Mouse (Mus musculus) regulatory T cell (primary cell): ENCODE measurements at regions not wholly inside any gene's neighbourhood (a gene's known extent, or its start where the extent isn't known, plus 50 kb on each side); places are given as distances from the start of the nearest gene placed in this dataset.
"Not testable (repeated sequence)": the region's sequence is repeated elsewhere in the genome, so short reads cannot be mapped to it uniquely, and the experiment has no call there.

ENCODE experiments used
- in situ Hi-C: fragments of 300-600 bp; cut with MboI, MseI; formaldehyde crosslinking; loops from one replicate; pipeline ENCODE4 v1.15.1; 2025; ENCODE audit warnings: high pct_unique_total_duplicates

DNA sequence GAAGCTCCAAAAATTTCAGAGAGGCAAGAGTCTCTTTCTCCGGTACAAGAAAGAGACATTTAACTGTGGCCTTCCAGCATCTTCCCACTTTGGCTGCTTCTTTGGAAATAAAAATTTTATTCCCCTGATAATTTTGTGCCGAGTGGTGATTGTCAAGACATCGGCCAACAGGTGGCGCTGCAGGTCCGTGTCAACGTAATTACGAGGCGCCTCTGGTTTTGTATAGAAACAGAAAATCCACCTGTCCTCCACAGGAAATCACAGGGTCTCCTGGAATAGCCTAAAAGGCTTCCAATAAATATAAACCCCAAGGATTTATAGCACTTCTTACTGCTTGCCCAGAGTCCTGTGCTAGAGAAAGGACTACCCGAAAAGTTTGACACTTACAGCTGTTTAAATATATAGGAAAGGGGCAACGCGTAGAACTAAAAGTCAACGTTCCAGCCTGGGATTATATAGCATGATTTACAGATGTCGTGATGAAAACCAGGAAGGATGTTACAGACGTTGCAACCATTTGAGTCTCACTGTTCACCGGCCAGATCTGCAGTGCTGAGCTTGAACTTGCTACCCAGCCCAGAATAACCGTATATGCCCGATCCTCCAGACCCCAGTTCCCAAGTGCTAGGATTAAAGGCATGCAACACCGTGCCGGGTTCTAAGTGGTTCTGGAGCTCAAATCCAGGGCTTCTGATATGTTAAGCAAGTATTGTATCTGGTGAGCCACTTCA lies 251.3 kb upstream of the Tgfbr2 start:
- in situ Hi-C loops = no loop called here

DNA sequence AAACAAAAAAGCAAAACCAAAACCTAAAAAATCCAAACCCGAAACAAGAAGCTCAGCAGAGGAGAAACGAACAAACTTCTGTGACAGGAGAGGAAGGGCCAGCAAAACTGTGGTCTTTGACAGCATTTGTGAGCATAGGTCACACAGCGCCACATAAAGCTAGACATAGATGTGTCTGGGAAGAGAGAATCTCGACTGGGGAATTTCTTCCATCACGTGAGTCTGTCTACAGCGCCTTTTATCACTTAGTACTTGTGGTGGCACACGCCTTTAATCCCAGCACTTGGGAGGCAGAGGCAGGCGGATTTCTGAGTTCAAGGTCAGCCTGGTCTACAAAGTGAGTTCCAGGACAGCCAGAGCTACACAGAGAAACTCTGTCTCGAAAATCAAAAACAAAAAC lies 250.2 kb upstream of the Tgfbr2 start:
- in situ Hi-C loops = not testable (repeated sequence)

DNA sequence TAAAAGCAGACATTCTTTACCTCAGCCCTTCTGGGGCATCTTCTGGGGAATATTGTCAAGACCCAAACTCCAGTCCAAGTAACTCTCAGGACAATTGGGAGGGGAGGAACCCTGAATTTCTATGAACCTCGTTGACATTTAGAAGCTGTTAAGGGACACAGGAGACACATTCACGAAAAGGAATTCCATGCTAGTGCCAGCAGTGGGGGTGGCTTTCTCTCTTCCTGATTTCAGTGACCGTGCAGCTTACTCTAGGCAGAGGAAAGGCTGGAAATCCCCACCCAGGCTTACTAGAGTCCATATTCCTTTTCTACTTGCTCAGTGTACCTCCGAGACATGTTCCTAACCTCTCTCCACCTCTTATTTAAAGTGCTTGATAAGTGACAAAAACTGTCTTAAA lies 239.9 kb upstream of the Tgfbr2 start:
- in situ Hi-C loops = no loop called here

DNA sequence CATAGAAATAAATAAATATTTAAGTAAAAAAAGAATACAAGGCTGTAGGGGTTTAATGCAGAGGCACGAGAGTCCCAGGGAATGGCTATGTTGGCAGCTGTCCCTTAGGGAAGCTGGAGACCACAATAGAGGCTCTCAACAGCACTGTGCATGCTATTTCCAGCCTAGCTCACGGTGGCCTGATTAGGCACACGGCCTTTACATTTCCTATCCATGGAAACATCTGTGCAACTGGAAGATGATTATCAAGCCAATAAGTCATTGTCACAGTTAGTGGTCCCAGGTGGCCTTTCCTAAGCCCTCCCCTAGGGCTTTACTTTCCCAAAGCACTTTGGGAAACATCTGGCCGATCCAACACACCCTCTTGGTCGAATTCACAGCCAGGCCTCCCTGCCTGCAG lies 235.9 kb upstream of the Tgfbr2 start:
- in situ Hi-C loops = no loop called here

DNA sequence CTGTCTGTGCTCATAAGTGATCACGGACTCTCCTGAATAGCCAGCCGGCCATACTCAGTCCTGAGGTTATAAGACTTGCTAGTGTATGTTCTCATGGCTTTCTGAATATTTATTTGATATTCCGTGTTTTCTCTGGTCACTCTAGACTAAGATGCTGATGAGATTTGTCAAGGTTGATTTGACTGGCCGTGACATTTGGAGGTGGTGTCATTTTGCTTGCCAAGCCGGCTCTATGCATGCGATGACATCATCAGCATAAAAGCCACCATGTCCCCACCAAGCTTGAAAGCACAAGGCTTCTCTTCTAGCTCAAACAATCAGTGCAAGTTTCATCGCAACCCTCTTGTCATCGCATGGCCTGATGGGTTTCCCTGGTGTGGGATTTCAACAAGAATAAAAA lies 235.3 kb upstream of the Tgfbr2 start:
- in situ Hi-C loops = no loop called here

DNA sequence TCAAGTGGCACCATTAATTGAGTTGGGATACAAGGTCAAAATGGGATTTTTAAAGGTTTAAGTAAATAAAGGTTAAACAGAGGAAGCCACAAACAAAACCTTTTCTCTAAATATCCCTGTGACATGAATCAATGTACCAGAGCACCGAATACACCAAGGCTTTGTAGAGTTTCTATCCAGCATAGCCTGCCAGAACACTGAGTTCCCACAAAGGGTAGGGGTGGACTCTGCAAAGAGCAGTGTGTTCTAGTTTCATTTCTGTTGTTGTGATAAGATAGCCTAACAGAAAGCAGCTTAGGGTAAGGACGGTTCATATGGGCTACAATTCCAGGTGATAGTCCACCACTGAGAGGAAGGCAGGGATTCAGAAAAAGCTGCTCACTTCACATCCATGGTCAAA lies 233.0 kb upstream of the Tgfbr2 start:
- in situ Hi-C loops = no loop called here

DNA sequence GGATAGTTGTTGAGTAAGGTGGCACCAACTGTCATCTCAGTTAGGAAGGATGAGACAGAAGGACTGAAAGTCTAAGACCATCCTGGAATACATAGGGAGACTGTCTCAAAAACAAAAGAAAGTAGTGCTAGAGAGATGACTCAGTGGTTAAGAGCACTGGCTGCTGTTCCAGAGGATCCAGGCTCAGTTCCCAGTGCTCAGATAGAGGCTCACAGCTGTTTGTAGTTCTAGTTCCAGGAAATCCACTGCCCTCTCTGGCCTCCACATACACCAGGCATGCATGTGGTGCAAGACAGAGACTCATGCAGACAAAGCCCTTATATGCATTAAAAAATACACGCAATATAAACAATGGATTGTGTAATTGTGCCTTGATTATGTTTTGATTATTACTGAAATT lies 229.9 kb upstream of the Tgfbr2 start:
- in situ Hi-C loops = no loop called here

DNA sequence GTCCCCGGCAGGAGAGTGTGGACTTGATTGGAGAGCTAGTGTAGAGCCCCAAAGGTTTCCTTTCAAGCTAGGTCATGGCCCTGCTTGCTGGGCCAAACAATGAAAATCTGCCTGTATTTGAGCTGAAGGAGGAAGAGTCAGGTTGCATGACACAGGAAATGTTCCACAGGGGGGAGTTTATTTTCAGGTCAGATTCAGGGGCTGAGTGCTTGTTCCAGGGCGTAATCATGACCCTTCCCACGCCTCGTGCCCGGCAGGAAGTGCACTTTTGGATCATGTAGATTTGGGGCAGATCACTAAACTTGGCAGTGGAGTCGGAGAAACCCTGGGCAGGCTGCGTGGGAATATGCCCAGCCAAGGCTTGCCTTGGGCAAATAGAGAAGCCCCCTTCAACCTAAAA lies 226.7 kb upstream of the Tgfbr2 start:
- in situ Hi-C loops = no loop called here

DNA sequence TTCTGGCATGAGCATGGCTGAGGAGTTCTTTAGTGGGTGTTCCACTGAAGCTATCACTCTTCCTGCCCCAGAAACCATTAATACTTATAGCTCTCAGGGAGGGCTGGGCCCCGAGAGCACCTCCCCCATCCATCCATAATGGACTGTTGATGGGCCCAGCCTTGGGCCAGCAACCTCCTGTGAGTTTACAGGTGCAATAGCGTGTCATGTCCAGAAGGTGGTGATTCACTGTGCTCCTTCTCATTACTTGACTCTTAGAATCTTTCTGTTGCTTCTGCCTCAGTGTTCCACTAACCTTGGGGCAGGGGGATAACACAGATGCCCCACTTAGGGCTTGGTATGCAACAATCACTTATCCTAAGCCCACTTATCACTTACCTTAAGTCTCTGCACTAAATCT lies 225.1 kb upstream of the Tgfbr2 start:
- in situ Hi-C loops = no loop called here

DNA sequence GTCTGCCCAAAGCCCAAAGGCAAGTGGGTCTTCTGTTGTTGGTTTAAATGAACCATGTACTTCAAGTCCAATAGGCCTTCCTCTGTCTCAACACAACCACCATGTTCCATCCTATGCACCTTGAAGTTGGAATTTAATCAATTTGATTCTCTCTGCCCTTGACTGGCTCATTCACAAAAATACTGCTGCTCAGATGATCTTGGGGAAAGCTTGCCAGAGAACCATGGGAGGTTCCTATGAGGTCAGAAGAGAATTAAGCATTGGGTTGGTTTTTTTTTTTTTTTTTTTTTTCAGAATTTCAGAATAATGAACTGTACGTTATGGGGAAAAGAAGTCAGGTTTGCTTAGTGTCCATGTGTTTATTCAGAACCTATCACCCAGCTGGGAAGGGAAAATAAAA lies 224.1 kb upstream of the Tgfbr2 start:
- in situ Hi-C loops = no loop called here

DNA sequence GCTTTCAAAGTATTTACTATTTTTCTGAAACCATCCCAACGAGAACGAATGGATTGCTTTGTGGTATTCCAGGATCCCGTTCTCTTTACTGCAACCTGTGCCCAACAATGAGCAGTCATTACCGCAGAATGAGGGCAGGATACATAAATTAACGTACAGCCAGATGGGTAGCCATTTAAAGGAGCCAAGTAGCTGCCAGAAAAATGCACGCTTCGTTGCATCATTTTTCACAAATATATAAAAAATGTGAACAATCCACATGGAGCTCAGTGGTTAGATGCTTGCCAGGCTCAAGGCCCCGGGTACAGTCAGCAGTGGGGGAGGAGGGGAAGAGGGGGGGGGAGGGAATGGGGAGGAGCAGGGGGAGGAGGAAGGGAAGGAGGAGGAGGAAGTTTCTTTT lies 217.1 kb upstream of the Tgfbr2 start:
- in situ Hi-C loops = no loop called here

DNA sequence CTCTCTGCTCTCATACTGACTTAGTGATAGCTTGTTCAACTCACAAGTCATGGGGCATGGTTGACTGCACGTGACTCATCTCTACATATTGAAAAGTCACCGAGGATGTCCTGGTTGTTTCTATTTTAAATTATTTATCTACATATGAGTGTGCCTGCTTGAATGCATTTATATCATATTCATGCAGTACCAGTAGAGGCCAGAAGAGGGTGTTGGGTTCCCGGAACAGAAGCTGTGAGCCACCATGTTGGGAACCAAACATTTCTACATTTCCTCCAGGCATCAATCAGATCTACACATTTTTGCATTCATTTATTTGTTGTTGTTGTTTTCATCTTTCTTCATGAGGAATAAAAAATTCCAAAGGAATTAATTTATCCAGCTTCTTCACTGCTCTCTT lies 214.6 kb upstream of the Tgfbr2 start:
- in situ Hi-C loops = no loop called here

DNA sequence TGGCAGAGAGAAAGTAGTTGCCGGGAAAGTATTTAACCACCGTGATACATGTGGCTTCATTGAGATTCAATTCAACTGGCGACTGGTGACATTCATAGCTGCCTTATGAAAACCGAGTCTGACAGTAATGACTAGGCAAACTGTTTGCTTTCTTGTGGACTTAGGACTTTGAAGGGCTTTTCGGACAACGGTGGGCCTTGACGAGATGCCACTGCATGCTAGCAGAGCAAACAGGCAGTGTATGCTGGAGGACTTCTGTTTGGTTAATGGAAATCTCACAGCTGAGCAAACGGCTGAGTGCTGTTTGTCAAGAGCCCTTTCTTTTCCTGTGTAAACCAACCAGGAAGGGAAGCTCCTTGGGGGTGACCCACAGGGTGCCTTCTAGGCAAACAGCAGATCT lies 213.7 kb upstream of the Tgfbr2 start:
- in situ Hi-C loops = no loop called here

DNA sequence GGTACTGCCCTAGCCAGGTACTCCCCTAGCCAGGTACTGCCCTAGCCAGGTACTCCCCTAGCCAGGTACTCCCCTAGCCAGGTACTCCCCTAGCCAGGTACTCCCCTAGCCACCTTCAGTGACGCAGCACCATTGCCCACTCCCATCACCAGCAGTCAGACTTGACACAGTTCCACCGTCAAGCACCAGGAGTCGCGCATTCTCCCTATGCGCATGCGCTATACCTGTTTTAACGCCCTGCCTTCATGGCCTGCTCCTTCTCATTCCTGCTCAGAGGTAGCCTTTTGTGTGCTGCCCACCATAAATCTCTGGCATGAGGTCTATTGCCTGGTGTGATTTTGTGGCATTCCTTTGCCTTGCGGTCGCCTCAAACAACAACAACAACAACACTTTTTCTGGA lies 212.9 kb upstream of the Tgfbr2 start:
- in situ Hi-C loops = no loop called here

DNA sequence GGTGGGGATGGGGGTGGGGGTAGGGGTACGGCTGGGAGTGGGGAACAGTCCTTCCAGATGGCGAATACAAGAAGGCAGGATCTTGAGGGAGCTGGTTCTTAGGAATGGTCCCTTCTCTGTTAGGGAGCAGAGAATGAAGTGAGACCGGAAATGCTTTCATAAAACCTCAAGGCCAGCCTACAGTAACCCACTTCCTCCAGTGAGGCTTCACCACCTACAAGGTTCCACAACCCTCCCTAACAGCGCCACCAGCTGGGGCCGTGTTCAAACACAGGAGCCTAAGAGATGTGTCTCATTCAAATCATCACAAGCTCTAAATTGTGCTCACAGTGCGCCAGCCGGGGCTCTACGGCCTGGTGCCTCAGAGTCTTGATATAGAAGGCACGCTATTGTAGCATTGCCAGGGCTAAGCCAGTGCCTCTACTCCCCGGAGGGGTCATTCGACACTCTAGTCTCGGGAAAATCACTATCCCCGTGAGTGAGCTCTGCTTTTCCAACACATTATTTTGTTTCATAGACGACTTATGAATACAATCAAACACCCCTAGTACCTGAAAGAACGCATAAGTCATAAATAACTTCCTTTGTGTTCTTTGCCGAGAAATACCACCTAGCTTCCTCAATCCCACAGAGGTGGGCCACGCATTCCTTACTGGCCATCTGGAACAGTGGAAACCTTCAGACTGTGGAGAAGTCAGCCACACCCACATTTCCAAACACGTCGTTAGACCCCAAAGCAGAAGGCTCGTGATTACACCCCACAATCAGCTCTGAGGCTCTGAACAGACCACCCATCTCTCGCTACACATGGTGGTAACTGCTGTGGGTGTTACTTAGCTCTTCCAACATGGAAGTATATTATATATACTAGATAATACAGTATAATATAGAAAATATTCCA lies 209.3 kb upstream of the Tgfbr2 start:
- in situ Hi-C loops = no loop called here

DNA sequence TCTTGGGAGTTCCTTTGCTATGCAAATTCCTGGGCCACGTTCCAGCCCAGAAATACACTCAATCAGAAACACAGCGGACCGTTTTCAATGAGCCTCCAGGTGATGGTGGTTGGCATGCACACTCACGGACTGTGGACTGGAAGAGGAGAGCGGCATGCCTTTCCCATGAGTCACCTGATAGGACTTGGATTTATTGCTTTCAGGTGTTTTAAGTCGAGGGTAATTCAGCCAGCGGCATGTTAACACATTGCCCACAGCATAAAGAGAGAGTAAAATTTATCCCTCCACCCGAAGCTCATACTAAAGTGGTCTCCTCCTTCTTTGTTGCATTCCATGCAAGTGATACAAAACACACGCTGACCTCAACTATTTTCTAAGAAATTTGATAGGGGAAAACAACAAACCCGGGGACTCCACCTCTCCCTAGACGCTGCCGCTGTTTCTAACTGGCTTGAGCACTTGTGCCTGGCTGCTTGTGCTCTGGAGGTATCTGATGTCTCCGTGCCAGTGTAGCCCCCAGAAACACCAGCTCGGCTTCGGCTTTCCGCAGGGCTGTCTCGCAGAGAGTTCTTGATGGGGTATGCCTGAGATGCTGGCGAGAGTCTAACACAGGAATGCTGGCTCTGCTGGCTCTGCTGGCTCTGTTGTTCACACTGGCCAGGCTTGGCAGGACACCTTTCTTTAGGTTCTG lies 208.4 kb upstream of the Tgfbr2 start:
- in situ Hi-C loops = no loop called here

DNA sequence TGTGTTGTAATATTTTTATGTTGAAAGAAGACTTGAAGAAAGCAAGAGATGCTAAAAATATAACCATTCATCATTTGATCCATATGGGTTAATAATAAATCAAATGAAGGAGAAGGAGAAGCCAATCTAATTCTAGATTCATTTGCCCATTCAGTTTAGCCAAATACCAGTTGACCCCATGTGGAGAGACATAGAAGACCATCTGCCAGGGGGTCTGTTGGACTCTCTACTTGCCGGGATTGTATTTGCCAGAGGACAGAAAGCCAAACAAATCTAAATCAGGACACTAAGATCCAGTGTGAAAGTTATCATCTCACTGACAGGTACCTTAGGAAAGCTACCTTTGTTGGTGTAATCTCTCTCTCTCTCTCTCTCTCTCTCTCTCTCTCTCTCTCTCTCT lies 202.5 kb upstream of the Tgfbr2 start:
- in situ Hi-C loops = no loop called here

DNA sequence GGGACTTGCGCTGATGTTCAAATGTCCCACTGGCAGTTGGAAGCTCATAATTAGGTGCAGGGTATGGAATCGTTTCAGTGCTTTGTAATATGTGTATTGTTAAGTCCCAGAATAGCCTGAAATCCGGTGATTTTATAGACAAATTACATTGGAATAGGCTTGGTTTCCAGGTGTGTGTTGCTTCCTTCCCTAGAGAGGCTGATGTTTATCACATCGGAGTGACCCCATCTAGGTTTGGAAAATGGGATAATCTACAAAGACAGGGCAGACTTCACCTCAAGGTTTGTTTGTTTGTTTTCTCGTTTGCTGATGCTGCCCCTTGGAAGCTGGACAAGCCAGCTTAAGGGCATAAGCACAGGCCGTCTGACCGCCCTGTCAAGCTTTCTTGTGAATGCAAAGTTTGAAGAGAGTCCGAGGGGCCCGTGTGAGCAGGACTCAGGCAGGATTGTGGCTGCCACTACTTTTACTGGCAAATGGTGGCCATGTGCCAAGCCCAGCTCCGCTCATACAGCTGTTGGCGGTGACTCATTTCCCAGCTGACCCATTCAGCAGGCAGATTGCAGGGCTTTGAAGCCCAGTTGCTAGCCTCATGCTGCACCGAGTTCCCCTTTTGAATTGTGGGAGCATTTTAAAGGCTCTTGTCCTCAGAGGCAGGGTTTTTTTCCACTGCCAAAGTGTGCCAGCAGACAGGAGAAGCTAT lies 200.6 kb upstream of the Tgfbr2 start:
- in situ Hi-C loops = no loop called here

DNA sequence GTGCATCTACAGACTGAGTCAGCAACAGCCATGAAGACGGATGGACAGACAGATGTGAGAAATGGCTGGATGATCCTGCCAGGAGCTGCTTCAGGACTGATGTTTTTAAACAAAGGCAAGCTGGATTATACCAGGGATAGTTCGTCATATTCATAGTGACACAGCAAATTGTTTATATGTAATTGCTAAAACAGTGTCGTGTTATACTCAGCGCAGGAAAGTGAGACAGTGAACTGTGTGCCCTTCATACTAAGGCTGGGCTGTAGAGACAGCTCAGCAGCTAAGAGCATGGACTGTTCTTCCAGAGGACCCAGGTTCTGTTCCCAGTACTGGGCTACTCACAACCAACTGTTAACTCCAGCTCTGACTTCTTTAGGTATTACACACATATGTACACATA lies 199.2 kb upstream of the Tgfbr2 start:
- in situ Hi-C loops = loop anchor here (25.0 kb wide), 1 partner anchor 1612 kb away; no protein-coding TSS in a partner anchor

DNA sequence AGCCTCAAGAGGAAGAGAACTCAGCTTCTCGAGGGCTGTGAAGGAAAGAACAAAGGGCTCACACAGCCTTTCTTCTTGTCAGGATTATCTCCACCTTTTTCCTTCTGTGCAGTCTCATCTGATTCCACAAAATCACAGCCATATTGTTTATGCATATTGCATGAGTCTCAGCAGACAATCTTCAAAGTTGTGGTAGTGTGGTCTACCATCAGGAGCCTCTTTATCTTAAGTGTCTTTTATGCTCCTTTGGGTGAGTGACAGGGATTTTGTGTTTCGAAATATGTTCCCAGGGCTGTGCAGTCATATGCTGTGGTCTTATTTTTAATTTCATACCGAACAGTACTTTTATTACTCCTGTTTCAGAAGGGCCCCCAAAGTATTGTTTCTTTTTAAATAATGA lies 198.2 kb upstream of the Tgfbr2 start:
- in situ Hi-C loops = loop anchor here (25.0 kb wide), 1 partner anchor 1611 kb away; no protein-coding TSS in a partner anchor

DNA sequence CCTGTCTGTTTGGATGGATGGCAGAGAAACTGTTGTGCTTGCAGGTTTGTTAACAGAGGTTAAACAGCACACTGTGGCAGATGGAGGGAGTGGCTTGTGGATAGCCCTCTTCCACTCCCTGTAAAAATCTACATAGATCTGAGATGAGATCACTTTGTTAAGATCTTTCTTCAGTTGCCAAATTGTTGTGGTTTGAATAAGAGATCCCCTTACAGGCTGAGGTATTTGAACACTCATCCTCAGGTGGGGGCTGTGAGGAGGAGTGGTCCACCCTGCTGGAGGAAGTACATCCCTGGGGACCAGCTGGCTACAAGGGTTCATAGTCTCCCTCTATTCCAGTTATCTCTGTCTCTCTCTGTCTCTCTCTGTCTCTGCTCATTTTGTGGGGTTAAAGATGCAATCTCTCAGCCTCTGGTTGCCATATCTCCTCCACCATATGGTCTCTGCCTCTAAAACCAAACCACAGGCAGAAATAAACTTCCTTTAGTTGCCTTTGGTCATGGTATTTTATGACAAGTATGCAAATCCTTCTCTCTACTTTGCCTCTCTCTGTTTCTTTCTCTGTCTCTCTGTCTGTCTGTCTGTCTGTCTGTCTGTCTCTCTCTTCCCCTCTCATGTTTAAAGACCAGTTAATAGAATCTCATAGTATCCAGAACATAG lies 194.0 kb upstream of the Tgfbr2 start:
- in situ Hi-C loops = loop anchor here (25.0 kb wide), 1 partner anchor 1607 kb away; no protein-coding TSS in a partner anchor
